Mouse (Mus musculus) forebrain, embryonic 15.5 days (tissue): ENCODE results near the gene Atp5h. TPM values are rescaled to one million over a fixed set of nuclear protein-coding genes. Genes with fewer than 3 reads are reported as not detected.
"Not testable (repeated sequence)": the region's sequence is repeated elsewhere in the genome, so short reads cannot be mapped to it uniquely, and the experiment has no call there.

Experiments
- ATAC-seq: fragments of 200-750 bp; cut with Nextera tagmentation; replicated peaks from 2 replicates; pipeline ENCODE4 v1.8.0; 2017; ENCODE audit warnings: mild to moderate bottlenecking, moderate TSS enrichment, moderate library complexity
- H3K27ac ChIP-seq: fragments of 300-500 bp; sonication (generic); replicated peaks from 2 replicates; pipeline ENCODE4 v1.5.1; 2015; ENCODE audit warnings: mild to moderate bottlenecking, inconsistent platforms
- H3K27me3 ChIP-seq: fragments of 300-500 bp; sonication (generic); 2 replicates; pipeline ENCODE4 v1.6.1; 2015; ENCODE audit warnings: inconsistent platforms
- H3K36me3 ChIP-seq: fragments of 300-500 bp; sonication (generic); 2 replicates; pipeline ENCODE4 v1.6.1; 2015; ENCODE audit warnings: mild to moderate bottlenecking, inconsistent platforms
- H3K4me1 ChIP-seq: fragments of 300-500 bp; sonication (generic); 2 replicates; pipeline ENCODE4 v1.6.1; 2015; ENCODE audit warnings: inconsistent platforms
- H3K4me2 ChIP-seq: fragments of 300-500 bp; sonication (generic); replicated peaks from 2 replicates; pipeline ENCODE4 v1.6.1; 2015; ENCODE audit warnings: mild to moderate bottlenecking, inconsistent platforms
- H3K4me3 ChIP-seq: fragments of 300-500 bp; sonication (generic); 2 replicates; pipeline ENCODE4 v1.5.1; 2015; ENCODE audit warnings: mild to moderate bottlenecking, inconsistent platforms
- H3K9ac ChIP-seq: fragments of 300-500 bp; sonication (generic); replicated peaks from 2 replicates; pipeline ENCODE4 v1.6.1; 2015; ENCODE audit warnings: mild to moderate bottlenecking, inconsistent platforms
- H3K9me3 ChIP-seq: fragments of 300-500 bp; sonication (generic); 2 replicates; pipeline ENCODE4 v1.6.1; 2016; ENCODE audit warnings: inconsistent platforms
- WGBS: fragments of 180-500 bp; shearing (Covaris S2); methylation state at CpG from one replicate; pipeline ENCODE4 v1.1.7; 2015; ENCODE audit warnings: mixed read lengths; 5-methylcytosine and 5-hydroxymethylcytosine counted together
- polyA plus RNA-seq: library from polyadenylated mRNA; unstranded; fragments of >200 nt; fragmentation: Nextera tagmentation; extraction: Ambion mirVana; gene quantifications from 2 replicates; pipeline ENCODE4 v1.2.1, GENCODE M21; 2015

The Atp5h gene
- polyA plus RNA-seq: 722 and 770 TPM in 2 replicates

GRCm38 (mm10) chr11:115419531-115420237, at the start of gene Atp5h, which contains the start of gene Kctd2:
TSS of gene Atp5h (minus strand) at chr11:115419962.
TSS of gene Kctd2 (plus strand) at chr11:115420128.
- Histone ChIP-seq H3K9me3 (no peaks in the 10 kb centered on the region), H3K27me3 (no peaks in the 10 kb centered on the region), H3K4me3 (peak within 1 kb of the TSS; percentile 97), H3K27ac (peak within 1 kb of the TSS; percentile 84), H3K36me3 (peaks cover 12% of the 10 kb centered on the region), H3K4me2 (peak within 1 kb of the TSS; percentile 93), H3K4me1 (peaks cover 28% of the 10 kb centered on the region), H3K9ac (peak within 1 kb of the TSS; percentile 97)
- WGBS: under 1% methylated on average over 38 of the region's 56 CpGs
- ATAC-seq: peak; percentile 99

GRCm38 (mm10) chr11:115467217-115467618, 47.5 kb upstream of the Atp5h start:
- Histone ChIP-seq H3K27me3 (no peaks in the 10 kb centered on the region), H3K36me3 (no peaks in the 10 kb centered on the region), H3K9ac (no peak overlapping the region), H3K9me3 (no peaks in the 10 kb centered on the region), H3K4me2 (no peak overlapping the region), H3K4me1 (no peaks in the 10 kb centered on the region), H3K27ac (no peak overlapping the region), H3K4me3 (no peak overlapping the region)
- ATAC-seq: no peak
- WGBS: 74% methylated on average over 4 of the region's 4 CpGs

- no peak for ATAC-seq
- Histone ChIP-seq H3K4me1 (no peaks in the 10 kb centered on the region), H3K4me2 (no peak overlapping the region), H3K36me3 (no peaks in the 10 kb centered on the region), H3K4me3 (no peak overlapping the region), H3K9me3 (no peaks in the 10 kb centered on the region), H3K27ac (no peak overlapping the region), H3K27me3 (no peaks in the 10 kb centered on the region), H3K9ac (no peak overlapping the region)
- 87% methylated on average over 8 of the region's 8 CpGs for WGBS
These were observed 45.1 kb upstream of the Atp5h start for GRCm38 (mm10) chr11:115464851-115465250.

GRCm38 (mm10) chr11:115463397-115463796, 43.6 kb upstream of the Atp5h start:
- Histone ChIP-seq H3K27me3 (no peaks in the 10 kb centered on the region), H3K9me3 (no peaks in the 10 kb centered on the region), H3K4me1 (no peaks in the 10 kb centered on the region), H3K9ac (no peak overlapping the region), H3K36me3 (no peaks in the 10 kb centered on the region), H3K27ac (no peak overlapping the region), H3K4me3 (no peak overlapping the region), H3K4me2 (no peak overlapping the region)
- 77% methylated on average over 11 of the region's 11 CpGs for WGBS
- no peak for ATAC-seq

GRCm38 (mm10) chr11:115462243-115462891, 42.6 kb upstream of the Atp5h start, which contains the start of gene Slc16a5:
TSS of gene Slc16a5 (plus strand) at chr11:115462474.
- no peak for ATAC-seq
- Histone ChIP-seq H3K9ac (no peak within 1 kb of the TSS), H3K4me2 (no peak within 1 kb of the TSS), H3K4me1 (no peaks in the 10 kb centered on the region), H3K9me3 (no peaks in the 10 kb centered on the region), H3K27me3 (no peaks in the 10 kb centered on the region), H3K4me3 (no peak within 1 kb of the TSS), H3K27ac (no peak within 1 kb of the TSS), H3K36me3 (no peaks in the 10 kb centered on the region)
- WGBS: 78% methylated on average over 16 of the region's 16 CpGs

GRCm38 (mm10) chr11:115461846-115462242, 42.1 kb upstream of the Atp5h start:
- H3K27me3 ChIP-seq: no peaks in the 10 kb centered on the region
- no peak overlapping the region for H3K27ac ChIP-seq
- no peaks in the 10 kb centered on the region for H3K9me3 ChIP-seq
- no peak overlapping the region for H3K4me2 ChIP-seq
- H3K4me1 ChIP-seq: no peaks in the 10 kb centered on the region
- 79% methylated on average over 5 of the region's 5 CpGs for WGBS
- H3K4me3 ChIP-seq: no peak overlapping the region
- no peaks in the 10 kb centered on the region for H3K36me3 ChIP-seq
- no peak overlapping the region for H3K9ac ChIP-seq
- no peak for ATAC-seq

GRCm38 (mm10) chr11:115460976-115461375, 41.2 kb upstream of the Atp5h start:
- Histone ChIP-seq H3K4me3 (no peak overlapping the region), H3K4me1 (no peaks in the 10 kb centered on the region), H3K9me3 (no peaks in the 10 kb centered on the region), H3K27ac (no peak overlapping the region), H3K9ac (no peak overlapping the region), H3K27me3 (no peaks in the 10 kb centered on the region), H3K36me3 (no peaks in the 10 kb centered on the region), H3K4me2 (no peak overlapping the region)
- 14% methylated on average over 8 of the region's 8 CpGs for WGBS
- ATAC-seq: no peak

GRCm38 (mm10) chr11:115457405-115457804, 37.6 kb upstream of the Atp5h start:
- Histone ChIP-seq H3K36me3 (no peaks in the 10 kb centered on the region), H3K27ac (no peak overlapping the region), H3K4me2 (no peak overlapping the region), H3K4me1 (no peaks in the 10 kb centered on the region), H3K9ac (no peak overlapping the region), H3K9me3 (no peaks in the 10 kb centered on the region), H3K27me3 (no peaks in the 10 kb centered on the region), H3K4me3 (no peak overlapping the region)
- ATAC-seq: no peak
- WGBS: 31% methylated on average over 6 of the region's 6 CpGs

- H3K27me3 ChIP-seq: no peaks in the 10 kb centered on the region
- no peaks in the 10 kb centered on the region for H3K9me3 ChIP-seq
- no peak overlapping the region for H3K27ac ChIP-seq
- H3K4me1 ChIP-seq: no peaks in the 10 kb centered on the region
- no peak for ATAC-seq
- WGBS: 87% methylated on average over 5 of the region's 5 CpGs
- H3K4me2 ChIP-seq: no peak overlapping the region
- no peak overlapping the region for H3K9ac ChIP-seq
- no peak overlapping the region for H3K4me3 ChIP-seq
- no peaks in the 10 kb centered on the region for H3K36me3 ChIP-seq
These were observed 36.4 kb upstream of the Atp5h start for GRCm38 (mm10) chr11:115456182-115456581.

GRCm38 (mm10) chr11:115455619-115456018, 35.9 kb upstream of the Atp5h start:
- no peak for ATAC-seq
- H3K36me3 ChIP-seq: no peaks in the 10 kb centered on the region
- no peaks in the 10 kb centered on the region for H3K4me1 ChIP-seq
- no peak overlapping the region for H3K9ac ChIP-seq
- no peaks in the 10 kb centered on the region for H3K9me3 ChIP-seq
- no peak overlapping the region for H3K4me2 ChIP-seq
- WGBS: 88% methylated on average over 15 of the region's 15 CpGs
- no peak overlapping the region for H3K27ac ChIP-seq
- H3K4me3 ChIP-seq: no peak overlapping the region
- no peaks in the 10 kb centered on the region for H3K27me3 ChIP-seq

- ATAC-seq, H3K9me3 ChIP-seq, H3K27ac ChIP-seq, H3K4me3 ChIP-seq, H3K27me3 ChIP-seq, H3K4me2 ChIP-seq, H3K36me3 ChIP-seq, H3K4me1 ChIP-seq, H3K9ac ChIP-seq: not testable (repeated sequence)
- WGBS: 88% methylated on average over 6 of the region's 6 CpGs
These were observed 35.1 kb upstream of the Atp5h start for GRCm38 (mm10) chr11:115454822-115455221.

GRCm38 (mm10) chr11:115453306-115453705, 33.5 kb upstream of the Atp5h start:
- Histone ChIP-seq H3K27me3 (no peaks in the 10 kb centered on the region), H3K27ac (no peak overlapping the region), H3K9me3 (no peaks in the 10 kb centered on the region), H3K9ac (no peak overlapping the region), H3K4me3 (no peak overlapping the region), H3K4me2 (no peak overlapping the region), H3K36me3 (no peaks in the 10 kb centered on the region), H3K4me1 (no peaks in the 10 kb centered on the region)
- 73% methylated on average over 4 of the region's 4 CpGs for WGBS
- no peak for ATAC-seq
